Mouse (Mus musculus): ENCODE data around the gene Tmem94. TPM values are rescaled to one million over a fixed set of nuclear protein-coding genes. Genes with fewer than 3 reads are reported as not detected.

The Tmem94 gene
- total RNA-seq, 4 experiments from 2014 or later, result 58.1 to 66.3 (median 62.9) TPM

GRCm38 (mm10) chr11:115830550-115831325 lies 65.5 kb downstream of the Tmem94 start:
- no peak for DNase-seq (ENCODE audit: low spot score in 2 of 2)

- no peak for DNase-seq (ENCODE audit: low spot score in 2 of 2)
These were observed 66.3 kb downstream of the Tmem94 start for GRCm38 (mm10) chr11:115831518-115831917.

GRCm38 (mm10) chr11:115832064-115832463 lies 66.8 kb downstream of the Tmem94 start:
- no peak for DNase-seq (ENCODE audit: low spot score in 2 of 2)

- DNase-seq (ENCODE audit: low spot score in 2 of 2), result no peak
These were observed 67.3 kb downstream of the Tmem94 start for GRCm38 (mm10) chr11:115832523-115832922.

- DNase-seq (ENCODE audit: low spot score in 2 of 2), result no peak
These were observed 67.8 kb downstream of the Tmem94 start for GRCm38 (mm10) chr11:115833021-115833513.

- no peak for DNase-seq (ENCODE audit: low spot score in 2 of 2)
These were observed 68.8 kb downstream of the Tmem94 start for GRCm38 (mm10) chr11:115834033-115834432.

- DNase-seq (ENCODE audit: low spot score in 2 of 2), result no peak
These were observed 71.6 kb downstream of the Tmem94 start for GRCm38 (mm10) chr11:115836656-115837395.

GRCm38 (mm10) chr11:115837606-115838345 lies 72.5 kb downstream of the Tmem94 start:
- no peak for DNase-seq (ENCODE audit: low spot score in 2 of 2)

GRCm38 (mm10) chr11:115838895-115839311 lies 73.7 kb downstream of the Tmem94 start:
- no peak for DNase-seq (ENCODE audit: low spot score in 2 of 2)

GRCm38 (mm10) chr11:115839732-115840131 lies 74.5 kb downstream of the Tmem94 start:
- DNase-seq (ENCODE audit: low spot score in 2 of 2), result no peak

GRCm38 (mm10) chr11:115841044-115841443 lies 75.8 kb downstream of the Tmem94 start:
- no peak for DNase-seq (ENCODE audit: low spot score in 2 of 2)

- DNase-seq (ENCODE audit: low spot score in 2 of 2), result no peak
These were observed 76.8 kb downstream of the Tmem94 start for GRCm38 (mm10) chr11:115841961-115842550.

GRCm38 (mm10) chr11:115843141-115843890 lies 78.1 kb downstream of the Tmem94 start:
- DNase-seq (ENCODE audit: low spot score in 2 of 2), result no peak

GRCm38 (mm10) chr11:115843891-115844239 lies 78.6 kb downstream of the Tmem94 start:
- DNase-seq (ENCODE audit: low spot score in 2 of 2), result no peak

GRCm38 (mm10) chr11:115844240-115844639 lies 79.0 kb downstream of the Tmem94 start:
- DNase-seq (ENCODE audit: low spot score in 2 of 2), result no peak

- DNase-seq (ENCODE audit: low spot score in 2 of 2), result no peak
These were observed 80.6 kb downstream of the Tmem94 start for GRCm38 (mm10) chr11:115845819-115846218.
